Mouse (Mus musculus) CH12.LX (cell line): ENCODE data around the gene Il22ra1. TPM values are rescaled to one million over a fixed set of nuclear protein-coding genes. Genes with fewer than 3 reads are reported as not detected.

Experiments
- DNase-seq: peaks from one replicate; pipeline ENCODE4 v3.0.0-alpha.2; 2013; ENCODE audit errors: extremely low read depth
- H3K27ac ChIP-seq: 2 replicates; pipeline ENCODE4 v1.5.1; 2012; ENCODE audit warnings: low read depth, mild to moderate bottlenecking, control low read depth, moderate library complexity; ENCODE audit not compliant: insufficient read depth
- H3K27me3 ChIP-seq: replicated peaks from 2 replicates; pipeline ENCODE3; 2012; ENCODE audit warnings: inconsistent platforms
- H3K36me3 ChIP-seq, 2 experiments: replicated peaks in 1 of 2; 2 replicates each; pipeline versions ENCODE3 to v1.6.1; 2012; ENCODE audit warnings: inconsistent platforms in 1 of 2, low read length in 1 of 2, mild to moderate bottlenecking in 1 of 2, mixed read lengths in 1 of 2, moderate library complexity in 1 of 2; ENCODE audit not compliant: control insufficient read depth in 1 of 2, insufficient read depth in 1 of 2
- H3K4me1 ChIP-seq, 2 experiments: 2 replicates each; pipeline ENCODE4 v1.6.1; 2012; ENCODE audit warnings: inconsistent platforms in 1 of 2, moderate library complexity in 1 of 2; ENCODE audit not compliant: insufficient read depth in 2 of 2, control insufficient read depth in 1 of 2
- H3K4me2 ChIP-seq: 2 replicates; pipeline ENCODE4 v1.6.1; 2012; ENCODE audit warnings: low read depth, mild to moderate bottlenecking, control low read depth; ENCODE audit not compliant: poor library complexity, insufficient read depth, severe bottlenecking
- H3K4me3 ChIP-seq, 3 experiments: fragments of 150-350 bp in 1 of 3; sonication (generic) in 1 of 3; replicated peaks in 1 of 3; 2 replicates each; pipeline versions ENCODE3 to v1.5.1; 2011 to 2012; ENCODE audit warnings: low read depth in 2 of 3, low read length in 2 of 3, mild to moderate bottlenecking in 2 of 3, moderate library complexity in 2 of 3, control low read depth in 1 of 3, improper control_type of control experiment in 1 of 3, inconsistent platforms in 1 of 3, mixed read lengths in 1 of 3; ENCODE audit not compliant: poor library complexity in 1 of 3
- H3K79me2 ChIP-seq: replicated peaks from 2 replicates; pipeline ENCODE4 v1.6.1; 2012; ENCODE audit warnings: mild to moderate bottlenecking, moderate library complexity; ENCODE audit not compliant: control insufficient read depth, poor library complexity, insufficient read depth, severe bottlenecking; ENCODE audit errors: extremely low read depth
- H3K9ac ChIP-seq: 2 replicates; pipeline ENCODE4 v1.6.1; 2012; ENCODE audit warnings: low read depth, mild to moderate bottlenecking, control low read depth, moderate library complexity; ENCODE audit not compliant: insufficient read depth
- H3K9me3 ChIP-seq: replicated peaks from 2 replicates; pipeline ENCODE3; 2012; ENCODE audit warnings: low read length, inconsistent platforms, mixed read lengths
- CHD1 ChIP-seq: IDR thresholded peaks from 2 replicates; pipeline ENCODE4 v1.6.1; 2012; ENCODE audit warnings: low read depth, low read length, improper control_type of control experiment, inconsistent platforms
- CHD2 ChIP-seq: IDR thresholded peaks from 2 replicates; pipeline ENCODE4 v1.6.1; 2011; ENCODE audit warnings: low read length, improper control_type of control experiment
- ETS1 ChIP-seq: conservative IDR thresholded peaks from 2 replicates; pipeline ENCODE4 v1.6.1; 2012; ENCODE audit warnings: low read depth, mild to moderate bottlenecking, inconsistent platforms, low read length, improper control_type of control experiment, moderate library complexity
- GABPA ChIP-seq: IDR thresholded peaks from 2 replicates; pipeline ENCODE4 v1.6.1; 2012; ENCODE audit warnings: low read depth, low read length, improper control_type of control experiment, inconsistent platforms; ENCODE audit not compliant: insufficient replicate concordance
- IRF4 ChIP-seq: IDR thresholded peaks from 2 replicates; pipeline ENCODE4 v1.6.1; 2014; ENCODE audit warnings: low read depth, mild to moderate bottlenecking, inconsistent platforms, low read length, improper control_type of control experiment
- MAX ChIP-seq: IDR thresholded peaks from 2 replicates; pipeline ENCODE4 v1.6.1; 2011; ENCODE audit warnings: low read length, improper control_type of control experiment
- MAZ ChIP-seq: IDR thresholded peaks from 2 replicates; pipeline ENCODE4 v1.6.1; 2012; ENCODE audit warnings: low read depth, mild to moderate bottlenecking, inconsistent platforms, low read length, improper control_type of control experiment, moderate library complexity
- MEF2A ChIP-seq: IDR thresholded peaks from 2 replicates; pipeline ENCODE4 v1.6.1; 2014; ENCODE audit warnings: low read depth, mild to moderate bottlenecking, inconsistent platforms, low read length, improper control_type of control experiment, borderline replicate concordance
- MXI1 ChIP-seq: IDR thresholded peaks from 2 replicates; pipeline ENCODE4 v1.6.1; 2011; ENCODE audit warnings: mild to moderate bottlenecking, low read depth, low read length, improper control_type of control experiment
- NELFE ChIP-seq: IDR thresholded peaks from 2 replicates; pipeline ENCODE4 v1.6.1; 2011; ENCODE audit warnings: low read depth, low read length, improper control_type of control experiment
- NRF1 ChIP-seq: IDR thresholded peaks from 2 replicates; pipeline ENCODE4 v1.6.1; 2014; ENCODE audit warnings: low read depth, mild to moderate bottlenecking, inconsistent platforms, low read length, improper control_type of control experiment, moderate library complexity
- POLR2A ChIP-seq: IDR thresholded peaks from 2 replicates; pipeline ENCODE4 v1.6.1; 2011; ENCODE audit warnings: low read depth, mild to moderate bottlenecking, improper control_type of control experiment, low read length
- POLR2AphosphoS2 ChIP-seq: IDR thresholded peaks from 2 replicates; pipeline ENCODE4 v1.6.1; 2011; ENCODE audit warnings: low read depth, low read length, improper control_type of control experiment
- SIN3A ChIP-seq: IDR thresholded peaks from 2 replicates; pipeline ENCODE4 v1.6.1; 2012; ENCODE audit warnings: low read length, improper control_type of control experiment, inconsistent platforms
- SMC3 ChIP-seq: IDR thresholded peaks from 2 replicates; pipeline ENCODE4 v1.6.1; 2011; ENCODE audit warnings: low read depth, low read length, improper control_type of control experiment
- TBP ChIP-seq: conservative IDR thresholded peaks from 2 replicates; pipeline ENCODE4 v1.6.1; 2011; ENCODE audit warnings: low read depth, low read length, improper control_type of control experiment
- TCF12 ChIP-seq: IDR thresholded peaks from 2 replicates; pipeline ENCODE4 v1.6.1; 2014; ENCODE audit warnings: low read depth, mild to moderate bottlenecking, inconsistent platforms, low read length, improper control_type of control experiment
- UBTF ChIP-seq: IDR thresholded peaks from 2 replicates; pipeline ENCODE4 v1.6.1; 2012; ENCODE audit warnings: low read depth, mild to moderate bottlenecking, inconsistent platforms, low read length, improper control_type of control experiment, moderate library complexity
- USF2 ChIP-seq: conservative IDR thresholded peaks from 2 replicates; pipeline ENCODE4 v1.6.1; 2011; ENCODE audit warnings: low read depth, low read length, improper control_type of control experiment
- ZC3H11A ChIP-seq: IDR thresholded peaks from 2 replicates; pipeline ENCODE4 v1.6.1; 2012; ENCODE audit warnings: low read depth, mild to moderate bottlenecking, inconsistent platforms, low read length, improper control_type of control experiment
- ZKSCAN1 ChIP-seq: IDR thresholded peaks from 2 replicates; pipeline ENCODE4 v1.6.1; 2012; ENCODE audit warnings: low read depth, inconsistent platforms, low read length, improper control_type of control experiment, borderline replicate concordance
- ZMIZ1 ChIP-seq: IDR thresholded peaks from 2 replicates; pipeline ENCODE4 v1.6.1; 2012; ENCODE audit warnings: low read depth, mild to moderate bottlenecking, inconsistent platforms, low read length, improper control_type of control experiment
- ZNF384 ChIP-seq: IDR thresholded peaks from 2 replicates; pipeline ENCODE4 v1.6.1; 2012; ENCODE audit warnings: low read depth, low read length, improper control_type of control experiment, inconsistent platforms
- dilution Hi-C: fragments of 300-500 bp; cut with MboI; formaldehyde crosslinking; loops from 2 replicates; pipeline ENCODE4 v1.14.3; 2020; ENCODE audit warnings: low sequenced_read_pairs; ENCODE audit not compliant: extremely low pct_unique_long_range_greater_than_20kb, extremely low pct_ligation_motif_present
- in situ Hi-C: fragments of 300-500 bp; cut with MboI; formaldehyde crosslinking; loops from 3 replicates; pipeline ENCODE4 v1.14.3; 2019; ENCODE audit warnings: low sequenced_read_pairs, low pct_ligation_motif_present, low pct_unique_long_range_greater_than_20kb, mixed read lengths
- polyA plus RNA-seq: library from polyadenylated mRNA; unstranded; fragments of >175 nt; gene quantifications from 2 replicates; pipeline ENCODE4 v1.2.1, GENCODE M21; 2012; ENCODE audit warnings: low read depth; ENCODE audit not compliant: insufficient read length
- total RNA-seq, 2 experiments: library from RNA; depleted of rRNA; stranded (reverse); fragments of 300-350 nt in 1 of 2; fragments of >200 nt in 1 of 2; gene quantifications; 2 replicates each; pipeline ENCODE4 v1.2.3; 2012 to 2014

Il22ra1 gene
- total and polyA plus RNA-seq, 3 experiments, result not detected

DNA sequence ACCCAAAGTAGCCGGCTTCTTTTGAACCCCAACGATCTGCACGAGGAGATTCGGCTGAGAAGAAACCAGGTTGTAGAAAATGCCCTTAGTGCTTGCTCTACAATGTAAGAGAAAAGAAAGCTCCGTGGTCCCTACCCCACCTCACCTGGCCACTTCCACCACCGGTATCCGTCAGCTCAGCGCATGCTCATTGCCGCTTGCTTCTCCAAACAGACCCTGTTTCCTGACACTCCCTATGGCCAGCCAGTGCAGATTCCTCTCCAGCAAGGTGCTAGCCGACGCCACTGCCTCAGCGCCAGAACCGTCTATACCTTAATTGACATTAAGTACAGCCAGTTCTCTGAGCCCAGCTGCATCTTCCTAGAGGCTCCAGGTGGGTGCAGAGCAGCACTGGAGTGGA is 24.5 kb upstream of the Il22ra1 start:
- TF ChIP-seq ZNF384 (no peak), MAZ (no peak), GABPA (no peak), NELFE (no peak), TBP (no peak), POLR2A (no peak), MXI1 (no peak), SIN3A (no peak), ZMIZ1 (no peak), ZC3H11A (no peak), NRF1 (no peak), POLR2AphosphoS2 (no peak), CHD2 (no peak), ZKSCAN1 (no peak), SMC3 (no peak), UBTF (no peak)
- TF ChIP-seq, all 38 proteins: peak for 0
- DNase-seq, result no peak
- dilution Hi-C loops, result no loop called here
- H3K27ac ChIP-seq, result no peak overlapping the region
- H3K4me2 ChIP-seq, result no peak overlapping the region
- H3K9ac ChIP-seq, result no peak overlapping the region
- no peaks in the 10 kb centered on the region for H3K36me3 ChIP-seq
- H3K27me3 ChIP-seq, result peaks cover 47% of the 10 kb centered on the region
- no peaks in the 10 kb centered on the region for H3K79me2 ChIP-seq
- H3K4me3 ChIP-seq, result no peak overlapping the region
- H3K9me3 ChIP-seq, result no peaks in the 10 kb centered on the region
- in situ Hi-C loops, result no loop called here
- no peaks in the 10 kb centered on the region for H3K4me1 ChIP-seq

DNA sequence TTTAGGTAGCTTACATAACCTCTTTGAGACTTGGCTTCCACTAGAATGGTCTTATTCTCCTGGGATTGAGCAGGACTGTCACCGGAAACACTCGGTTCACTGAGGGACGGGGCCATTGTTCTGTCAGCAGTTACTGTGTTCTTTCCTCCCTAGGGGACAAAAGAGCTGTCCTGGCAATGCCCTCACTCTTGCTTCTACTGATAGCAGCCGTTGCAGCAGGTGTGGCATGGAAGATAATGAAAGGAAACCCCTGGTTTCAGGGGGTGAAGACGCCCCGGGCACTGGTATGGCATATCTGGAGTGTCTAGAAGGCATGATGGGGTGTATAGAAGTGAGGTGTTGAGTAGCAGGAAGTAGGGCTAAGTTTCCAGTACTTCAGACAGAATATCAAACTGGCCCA is 24.0 kb upstream of the Il22ra1 start:
- no peak overlapping the region for H3K9ac ChIP-seq
- no peak for DNase-seq
- H3K4me1 ChIP-seq, result peaks cover 4% of the 10 kb centered on the region in 2 experiments; a peak in 1 of 4 replicates
- no peak for TF ChIP-seq ZKSCAN1
- dilution Hi-C loops (no loop called here), in situ Hi-C loops (no loop called here)
- no peaks in the 10 kb centered on the region for H3K79me2 ChIP-seq
- H3K4me2 ChIP-seq, result no peak overlapping the region
- no peak overlapping the region for H3K4me3 ChIP-seq
- no peaks in the 10 kb centered on the region for H3K9me3 ChIP-seq
- peaks cover 51% of the 10 kb centered on the region for H3K27me3 ChIP-seq
- H3K27ac ChIP-seq, result no peak overlapping the region
- H3K36me3 ChIP-seq, result no peaks in the 10 kb centered on the region

- no peak for DNase-seq
- Histone ChIP-seq H3K27ac (no peak overlapping the region), H3K9ac (no peak overlapping the region)
- dilution Hi-C loops, result no loop called here
- TF ChIP-seq ZNF384 (no peak), USF2 (no peak), ETS1 (no peak), CHD2 (no peak), POLR2AphosphoS2 (no peak), MEF2A (no peak), NRF1 (no peak), ZMIZ1 (no peak), MAX (no peak), POLR2A (no peak), CHD1 (no peak), ZC3H11A (no peak), IRF4 (no peak), TCF12 (no peak)
- TF ChIP-seq, all 38 proteins: peak for 0
- Histone ChIP-seq H3K4me1 (peaks cover 4% of the 10 kb centered on the region in 2 experiments; a peak in 1 of 4 replicates), H3K27me3 (peaks cover 55% of the 10 kb centered on the region), H3K4me3 (no peak overlapping the region), H3K4me2 (no peak overlapping the region), H3K79me2 (no peaks in the 10 kb centered on the region), H3K9me3 (no peaks in the 10 kb centered on the region), H3K36me3 (no peaks in the 10 kb centered on the region)
- in situ Hi-C loops, result no loop called here
Measured at GRCm38 (mm10) chr4:135706045-135706444, 21.9 kb upstream of the Il22ra1 start.
